Mouse (Mus musculus) right cerebral cortex, postnatal 10 days (tissue): ENCODE data around the gene Lrch3.
A peak's percentile ranks its signal among the peaks of the same experiment; 100 is the strongest.
"Not testable (repeated sequence)": the region's sequence is repeated elsewhere in the genome, so short reads cannot be mapped to it uniquely, and the experiment has no call there.

Experiments used
- DNase-seq, 2 experiments: peaks; one replicate each; pipeline ENCODE4 v3.0.0; 2021; ENCODE audit warnings: low spot score in 2 of 2

Lrch3 gene

DNA sequence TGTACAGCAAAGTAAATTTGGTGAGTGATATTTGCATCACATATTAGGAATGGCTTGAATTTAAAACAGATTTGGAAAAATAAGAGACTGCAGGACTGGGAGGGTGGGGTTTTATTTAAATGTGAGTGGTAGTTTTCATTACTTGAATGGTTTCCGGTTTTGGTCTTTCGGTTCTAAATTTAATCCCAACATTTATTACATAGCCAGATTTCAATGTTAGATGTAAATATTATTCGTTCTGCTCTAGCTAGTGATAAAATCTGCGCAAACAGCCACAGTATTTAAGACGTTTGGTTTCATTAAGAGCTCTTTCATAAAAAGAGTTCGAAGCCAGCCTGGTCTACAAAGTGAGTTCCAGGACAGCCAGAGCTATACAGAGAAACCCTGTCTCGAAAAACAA lies 688 bp upstream of the Lrch3 start:
- no peak for DNase-seq

GRCm38 (mm10) chr16:32915292-32916068 lies 1.6 kb downstream of the Lrch3 start:
- no peak for DNase-seq

DNA sequence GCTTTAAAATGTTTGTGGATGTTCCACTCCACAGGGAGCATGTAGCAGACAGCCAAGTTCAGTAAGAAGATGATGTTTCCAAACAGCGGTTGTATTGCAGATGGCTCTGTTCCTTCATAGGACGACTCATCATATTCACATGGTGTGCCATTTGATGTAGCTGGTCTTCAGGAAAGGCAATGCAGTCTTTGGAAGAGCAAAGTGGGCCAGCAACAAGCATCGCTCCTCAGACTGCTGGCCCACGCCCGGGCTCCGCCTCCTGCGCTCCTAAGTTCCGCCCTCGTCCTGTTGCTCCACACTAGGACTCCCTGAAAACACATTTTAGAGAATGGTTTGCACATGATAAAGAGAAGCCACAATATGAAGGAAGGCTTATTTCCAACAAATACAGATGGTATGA lies 12.7 kb downstream of the Lrch3 start:
- peak in 1 of 2 experiments; percentile 18 for DNase-seq

GRCm38 (mm10) chr16:32927044-32927443 lies 13.1 kb downstream of the Lrch3 start:
- DNase-seq: peak in 1 of 2 experiments; percentile 7

DNA sequence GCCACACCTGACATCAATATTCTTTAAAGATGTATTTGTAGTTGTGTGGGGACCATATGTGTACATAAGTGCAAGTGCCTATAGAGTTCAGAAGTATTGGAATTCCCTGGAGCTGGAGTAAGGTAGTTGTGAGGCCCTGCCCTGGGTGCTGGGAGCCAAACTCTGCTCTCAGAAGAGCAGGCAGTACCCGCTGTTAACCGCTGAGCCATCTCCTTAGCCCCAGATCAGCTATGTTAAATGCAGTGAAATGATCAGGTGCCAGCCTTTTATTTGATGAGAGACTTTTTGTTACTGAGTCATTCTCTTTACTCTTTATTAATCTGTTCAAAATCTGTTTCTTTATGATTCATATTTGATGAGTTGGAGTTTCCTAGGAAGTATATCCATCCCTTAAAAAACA lies 16.0 kb downstream of the Lrch3 start:
- DNase-seq: no peak

DNA sequence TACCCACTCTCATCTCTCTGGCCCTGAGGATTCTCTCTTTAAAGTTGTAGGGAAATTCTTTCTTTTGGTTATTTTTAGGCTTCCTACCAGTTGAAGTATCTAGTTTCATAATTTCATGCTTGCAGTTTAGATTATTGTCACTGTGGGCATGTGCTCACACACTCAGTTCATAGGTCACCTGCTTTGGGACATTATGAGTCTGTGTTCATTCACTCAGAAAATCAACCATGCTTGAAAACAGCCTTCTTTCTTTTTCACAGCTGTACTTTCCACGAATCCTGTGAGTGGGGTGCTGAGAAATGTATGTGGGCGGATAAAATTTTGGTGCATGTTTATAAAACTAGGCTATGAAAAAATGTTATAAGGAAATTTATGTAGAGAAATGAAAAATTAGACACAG lies 20.6 kb downstream of the Lrch3 start:
- DNase-seq: no peak

DNA sequence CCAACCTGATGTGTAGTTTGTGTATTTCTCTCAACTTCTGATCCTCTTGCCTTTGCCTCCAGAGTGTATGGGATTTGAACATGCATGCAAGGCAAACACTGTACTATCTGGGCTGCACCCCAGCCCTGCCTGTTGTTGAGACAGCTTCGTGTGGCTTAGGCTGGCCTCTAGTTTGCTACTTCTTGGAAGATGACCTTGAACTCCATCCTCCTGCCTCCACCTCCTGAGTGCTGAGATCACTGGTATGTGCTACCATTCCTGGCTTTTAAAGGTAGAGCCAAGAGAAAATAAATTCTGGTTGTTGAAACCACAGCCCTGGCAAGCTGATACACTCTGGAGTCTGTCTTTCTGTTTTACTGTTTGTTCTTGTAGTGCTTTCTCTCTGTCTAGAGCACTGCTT lies 21.2 kb downstream of the Lrch3 start:
- no peak for DNase-seq

- no peak for DNase-seq
Observed at GRCm38 (mm10) chr16:32937358-32937757, 23.5 kb downstream of the Lrch3 start.

DNA sequence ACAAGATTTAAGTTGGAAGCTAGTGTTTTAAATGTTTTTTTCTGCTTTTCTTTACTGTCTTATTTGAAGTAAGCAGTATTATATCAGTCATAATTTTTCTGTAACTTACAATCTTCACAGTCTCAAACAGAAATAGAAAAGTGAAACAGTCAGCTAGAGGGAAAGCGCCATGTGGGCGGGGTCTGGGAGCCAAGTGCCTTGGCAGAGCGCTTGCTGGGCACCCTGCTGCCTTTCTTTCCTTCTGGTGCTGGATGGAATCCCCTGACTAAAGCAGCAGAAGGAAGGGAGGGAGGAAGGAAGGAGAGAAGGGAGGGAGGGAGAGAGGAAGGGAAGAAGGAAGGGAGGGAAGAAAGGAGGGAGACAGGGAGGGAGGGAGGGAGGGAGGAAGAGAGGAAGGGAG lies 25.4 kb downstream of the Lrch3 start:
- DNase-seq: peak; percentile 69

DNA sequence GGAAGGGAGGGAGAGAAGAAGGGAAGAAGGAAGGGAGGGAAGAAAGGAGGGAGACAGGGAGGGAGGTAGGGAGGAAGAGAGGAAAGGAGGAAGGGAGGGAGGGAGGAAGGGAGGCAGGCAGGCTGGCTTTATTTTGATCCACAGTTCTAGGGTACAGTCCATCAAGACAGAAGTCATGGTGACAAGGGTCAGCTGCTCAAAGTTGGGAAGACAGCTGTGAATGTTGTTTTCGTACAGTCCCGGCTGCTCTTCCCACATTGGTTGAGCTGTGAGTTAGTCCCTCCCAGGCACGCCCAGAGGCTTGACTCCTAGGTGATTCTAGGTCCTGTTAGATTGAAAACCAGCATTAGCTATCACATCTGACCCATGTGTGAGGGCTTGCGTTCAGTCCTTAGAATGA lies 25.8 kb downstream of the Lrch3 start:
- DNase-seq: not testable (repeated sequence)

- not testable (repeated sequence) for DNase-seq
Observed at GRCm38 (mm10) chr16:32941226-32941625, 27.3 kb downstream of the Lrch3 start.

DNA sequence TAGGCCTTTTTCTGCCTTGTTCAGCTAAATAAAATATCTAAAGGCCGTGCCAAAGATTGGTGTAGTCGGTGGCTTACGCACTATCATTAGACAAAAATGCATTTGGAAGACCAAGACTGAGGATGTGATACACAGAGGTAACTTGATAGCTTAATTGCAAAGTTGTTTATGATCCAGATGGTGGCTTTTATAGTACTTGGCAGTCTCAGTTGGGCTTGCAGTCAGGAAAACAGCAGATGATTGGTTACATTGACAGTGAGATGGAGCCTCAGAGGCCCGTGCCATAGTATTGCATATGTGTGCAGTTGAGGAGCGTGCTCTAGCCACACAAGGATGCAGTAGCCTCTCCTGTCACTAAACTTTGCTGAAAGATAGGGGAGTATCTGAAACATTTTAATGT lies 28.8 kb downstream of the Lrch3 start:
- DNase-seq: no peak

- no peak for DNase-seq
Observed at GRCm38 (mm10) chr16:32945379-32945778, 31.5 kb downstream of the Lrch3 start.

- no peak for DNase-seq
Observed at GRCm38 (mm10) chr16:32948016-32948415, 34.1 kb downstream of the Lrch3 start.

- no peak for DNase-seq
Observed at GRCm38 (mm10) chr16:32948656-32949055, 34.8 kb downstream of the Lrch3 start.

DNA sequence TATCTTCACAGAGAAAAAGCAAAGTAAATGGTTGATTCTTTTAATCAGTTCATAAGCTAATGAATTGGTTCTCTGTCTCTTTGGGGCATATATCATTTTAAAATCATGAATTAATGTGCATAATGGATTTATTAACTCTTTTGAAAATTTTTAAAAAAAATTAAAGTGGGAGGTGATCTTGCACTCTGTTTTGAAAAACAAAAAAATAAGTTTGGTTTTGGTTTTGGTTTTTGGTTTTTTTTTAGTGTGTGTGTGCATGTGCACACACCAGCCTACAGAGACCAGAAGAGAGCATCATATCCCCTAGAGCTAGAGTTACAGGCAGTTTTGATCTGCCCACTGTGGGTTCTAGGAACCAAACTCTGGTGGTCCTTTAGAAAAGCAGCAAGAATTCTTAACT lies 35.4 kb downstream of the Lrch3 start:
- DNase-seq: no peak

DNA sequence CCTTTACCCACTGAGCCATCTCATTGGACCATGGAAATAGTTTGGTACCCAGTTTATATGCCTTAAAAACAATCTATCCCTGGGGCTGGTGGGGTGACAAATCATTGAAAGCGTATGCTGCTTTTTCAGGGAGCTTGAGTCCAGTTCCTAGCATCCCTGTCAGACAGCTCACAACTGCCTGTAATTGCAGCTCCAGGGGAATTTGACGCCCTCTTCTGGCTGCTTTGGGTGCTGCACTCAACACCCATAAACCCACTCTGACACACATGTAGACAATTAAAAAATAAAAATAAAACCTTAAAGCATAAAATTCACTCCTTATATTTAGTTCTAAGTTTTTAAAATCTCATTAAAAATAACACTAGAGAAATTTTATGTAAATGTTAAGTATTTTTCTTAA lies 37.2 kb downstream of the Lrch3 start:
- no peak for DNase-seq

- DNase-seq: no peak
Observed at GRCm38 (mm10) chr16:32953806-32954205, 39.9 kb downstream of the Lrch3 start.

DNA sequence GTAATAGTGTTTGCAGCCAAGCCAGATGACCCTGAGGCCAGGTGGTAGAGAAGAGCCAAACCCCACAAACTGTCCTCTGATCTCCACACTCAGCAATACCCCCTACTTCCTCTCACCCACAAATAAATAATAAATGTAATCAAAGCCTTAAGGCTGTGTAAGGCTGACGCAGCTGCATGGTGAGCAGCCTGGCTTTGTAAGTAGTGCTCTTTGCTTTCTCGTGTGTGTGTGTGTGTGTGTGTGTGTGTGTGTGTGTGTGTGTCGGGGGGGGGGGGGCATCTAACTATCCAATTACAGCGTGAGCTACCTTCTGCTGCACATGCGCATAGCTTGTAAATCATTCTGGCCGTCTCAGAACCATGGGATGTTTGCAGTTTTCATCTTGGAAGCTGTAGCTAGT lies 40.4 kb downstream of the Lrch3 start:
- no peak for DNase-seq

DNA sequence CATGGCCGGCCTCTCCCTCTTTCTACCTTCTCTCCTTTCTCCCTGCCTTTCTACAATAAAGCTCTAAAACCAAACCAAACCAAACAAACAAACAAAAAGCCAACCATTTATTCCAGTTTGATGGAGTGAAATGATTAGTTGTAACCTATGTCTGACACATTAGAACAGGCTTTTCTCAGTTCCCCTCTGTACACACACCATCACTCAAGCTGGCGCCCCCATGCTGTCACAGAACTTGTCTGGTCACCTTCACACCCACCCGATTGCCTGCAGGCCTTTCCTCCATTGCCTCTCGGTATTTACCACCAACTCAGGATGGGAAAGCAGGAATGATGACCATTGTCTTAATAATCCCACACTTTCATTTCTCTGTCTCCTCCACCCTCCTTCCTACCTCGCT lies 43.0 kb downstream of the Lrch3 start:
- no peak for DNase-seq

DNA sequence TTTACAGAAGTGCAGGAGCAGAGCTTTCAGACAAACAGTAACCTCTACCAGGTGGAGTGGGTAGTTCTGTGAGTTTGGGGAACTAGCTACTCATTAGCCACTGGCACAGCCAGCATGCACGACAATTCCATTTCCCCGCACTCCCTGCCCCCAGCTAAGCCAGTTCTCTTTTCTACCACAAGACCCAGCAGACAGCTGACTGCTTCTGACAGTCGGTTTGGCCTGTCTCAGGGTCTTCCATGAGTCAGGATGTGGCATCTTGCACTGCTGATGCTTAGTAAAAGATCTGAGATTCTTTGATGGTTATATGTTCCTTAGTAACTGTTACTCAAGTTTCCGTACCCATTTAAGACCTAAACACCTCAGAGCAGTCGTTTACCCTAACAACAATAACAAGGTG lies 58.6 kb downstream of the Lrch3 start:
- peak in 1 of 2 experiments; percentile 40 for DNase-seq

GRCm38 (mm10) chr16:32973047-32973446 lies 59.1 kb downstream of the Lrch3 start:
- no peak for DNase-seq

- no peak for DNase-seq
Observed at GRCm38 (mm10) chr16:32980227-32980626, 66.3 kb downstream of the Lrch3 start.

- no peak for DNase-seq
Observed at GRCm38 (mm10) chr16:32981405-32981804, 67.5 kb downstream of the Lrch3 start.
